In genomic region chr11:113175323-113175722, GRCm38 (mm10) we compare ENCODE assay signal across 7 mouse cellular contexts.
DNase-seq lines count a peak whose midpoint lies in the region; ATAC-seq and TF ChIP-seq lines count a peak whose summit lies in the region.

No protein-coding gene starts in this region.

- no peak overlapping the region for H3K4me3 ChIP-seq in intestine, postnatal 0 days (ENCODE audit: low read depth, low read length)

- DNase-seq in kidney, postnatal 10 days = peak; percentile 65
- no peak for DNase-seq in kidney, adult 11 months
- DNase-seq in ES-CJ7 (ENCODE audit: low read depth, low spot score) = peak; percentile 61
- DNase-seq in WW6 (ENCODE audit: low read depth, low spot score) = peak; percentile 50
- peak; percentile 63 for DNase-seq in thymus, postnatal 0 days (ENCODE audit: low spot score)
- no peak for DNase-seq in gastrocnemius, postnatal 4 days (ENCODE audit: low spot score in 2 of 2)

- no peaks in the 10 kb centered on the region for H3K27me3 ChIP-seq in intestine, postnatal 0 days (replicated peaks; ENCODE audit: control insufficient read depth, insufficient read depth, low read length)

- H3K27ac ChIP-seq in intestine, postnatal 0 days (ENCODE audit: low read depth, low read length) = no peak overlapping the region

- H3K9ac ChIP-seq in intestine, postnatal 0 days (ENCODE audit: low read depth, low read length) = no peak overlapping the region

- 0 out of 2 replicates have a peak, but pooled peaks cover 3% of the 10 kb centered on the region for H3K4me1 ChIP-seq in intestine, postnatal 0 days (replicated peaks; ENCODE audit: control insufficient read depth, insufficient read depth, low read length)

- no peak for ATAC-seq in intestine, postnatal 0 days

- H3K36me3 ChIP-seq in intestine, postnatal 0 days (ENCODE audit: control insufficient read depth, insufficient read depth) = no peaks in the 10 kb centered on the region

- TF ChIP-seq CTCF in intestine, postnatal 0 days (IDR thresholded peaks at IDR 0.05; ENCODE audit: low read depth) = peak; percentile 87

- H3K4me2 ChIP-seq in intestine, postnatal 0 days (replicated peaks; ENCODE audit: low read depth) = no peak overlapping the region

- WGBS in intestine, postnatal 0 days = 33% methylated on average over 6 of the region's 6 CpGs

- no peaks in the 10 kb centered on the region for H3K9me3 ChIP-seq in intestine, postnatal 0 days (ENCODE audit: control insufficient read depth)

Comparison
In these comparisons a context has a peak if more than half of its experiments do, and no peak if none do; other contexts are left out.
1. DNase-seq: peak in kidney, postnatal 10 days (single experiment), ES-CJ7 (single experiment), WW6 (single experiment) and thymus, postnatal 0 days (single experiment); none in kidney, adult 11 months (single experiment) and gastrocnemius, postnatal 4 days (0 of 2).